Mouse (Mus musculus): ENCODE data around the gene Strip1.
A peak's percentile ranks its signal among the peaks of the same experiment; 100 is the strongest.

The Strip1 gene

DNA sequence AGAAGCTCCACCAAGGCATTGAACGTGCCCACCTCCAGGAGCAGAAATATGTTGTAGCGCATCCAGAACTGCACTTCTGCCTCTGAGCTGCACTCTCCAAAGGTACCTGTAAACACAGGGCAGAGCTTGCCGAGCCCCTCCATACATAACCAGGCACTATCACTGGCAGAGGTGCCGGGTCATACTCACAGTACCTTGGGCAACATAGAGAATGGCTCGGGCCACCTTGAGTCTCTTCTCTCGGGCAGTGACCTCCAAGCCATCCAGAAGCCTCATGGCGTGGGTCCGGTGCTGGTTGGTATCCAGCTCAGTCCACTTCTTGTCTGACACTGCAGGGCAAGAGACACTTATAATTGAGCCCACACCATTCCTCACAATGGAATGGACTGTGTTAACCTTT is 4.7 kb downstream of the Strip1 start:
- no peak for DNase-seq

DNA sequence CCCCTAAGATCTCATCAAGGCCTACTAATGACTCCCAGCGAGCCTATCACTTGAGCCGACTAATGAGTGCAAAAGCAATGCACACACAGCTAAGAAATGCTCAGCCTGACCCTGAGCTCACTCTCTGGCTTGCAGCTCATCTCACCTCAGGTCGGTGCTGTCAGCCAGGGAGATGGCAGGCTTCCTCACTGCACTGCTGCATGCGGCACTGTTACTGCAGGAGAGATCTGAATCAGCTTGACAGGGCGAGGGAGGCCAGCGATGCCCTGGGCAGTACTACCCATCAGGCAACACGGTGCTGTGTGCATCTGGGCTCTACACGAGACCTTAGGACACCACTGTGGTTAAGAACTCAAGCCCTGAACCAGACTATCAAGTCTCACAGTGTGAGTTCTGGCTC is 6.0 kb downstream of the Strip1 start:
- no peak for DNase-seq

DNA sequence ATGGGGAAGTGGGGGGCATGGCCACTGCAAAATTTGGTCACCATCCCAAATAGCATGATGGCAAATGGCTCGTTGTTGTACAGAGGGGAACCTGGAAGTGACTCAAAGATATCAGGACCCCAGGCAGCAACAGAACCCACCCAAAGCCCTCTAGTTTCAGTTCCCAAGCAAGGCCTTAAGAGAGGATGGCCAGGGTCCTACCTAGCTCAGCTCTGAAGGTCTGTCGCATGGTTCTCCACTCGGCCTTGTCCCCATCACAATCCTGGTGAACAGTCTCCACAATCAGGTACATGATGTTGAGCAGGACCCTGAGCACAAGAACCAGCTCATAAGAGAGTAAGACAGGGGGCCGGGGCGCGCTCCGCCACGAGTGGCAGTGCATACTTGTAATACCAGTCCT is 7.1 kb downstream of the Strip1 start:
- DNase-seq = no peak

DNA sequence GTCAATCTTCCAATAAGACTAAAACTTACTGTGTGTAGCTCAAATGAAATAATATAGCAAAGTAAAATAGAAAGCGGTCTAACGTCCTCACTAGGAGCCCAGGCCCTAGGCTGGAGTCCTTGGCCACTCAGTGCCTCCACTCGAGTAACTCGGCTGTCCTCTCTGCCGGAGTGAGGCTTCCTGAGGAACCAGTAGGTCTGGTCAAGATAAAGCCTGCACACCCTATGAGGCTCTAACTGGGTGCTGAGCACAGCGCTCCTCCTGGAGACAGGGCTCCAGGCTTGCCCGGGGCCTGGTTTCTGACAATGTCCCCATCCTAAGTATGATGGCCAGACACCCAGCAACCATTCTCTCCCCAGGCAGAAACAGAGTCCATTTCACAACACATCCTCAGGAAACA is 9.0 kb downstream of the Strip1 start:
- no peak for DNase-seq

DNA sequence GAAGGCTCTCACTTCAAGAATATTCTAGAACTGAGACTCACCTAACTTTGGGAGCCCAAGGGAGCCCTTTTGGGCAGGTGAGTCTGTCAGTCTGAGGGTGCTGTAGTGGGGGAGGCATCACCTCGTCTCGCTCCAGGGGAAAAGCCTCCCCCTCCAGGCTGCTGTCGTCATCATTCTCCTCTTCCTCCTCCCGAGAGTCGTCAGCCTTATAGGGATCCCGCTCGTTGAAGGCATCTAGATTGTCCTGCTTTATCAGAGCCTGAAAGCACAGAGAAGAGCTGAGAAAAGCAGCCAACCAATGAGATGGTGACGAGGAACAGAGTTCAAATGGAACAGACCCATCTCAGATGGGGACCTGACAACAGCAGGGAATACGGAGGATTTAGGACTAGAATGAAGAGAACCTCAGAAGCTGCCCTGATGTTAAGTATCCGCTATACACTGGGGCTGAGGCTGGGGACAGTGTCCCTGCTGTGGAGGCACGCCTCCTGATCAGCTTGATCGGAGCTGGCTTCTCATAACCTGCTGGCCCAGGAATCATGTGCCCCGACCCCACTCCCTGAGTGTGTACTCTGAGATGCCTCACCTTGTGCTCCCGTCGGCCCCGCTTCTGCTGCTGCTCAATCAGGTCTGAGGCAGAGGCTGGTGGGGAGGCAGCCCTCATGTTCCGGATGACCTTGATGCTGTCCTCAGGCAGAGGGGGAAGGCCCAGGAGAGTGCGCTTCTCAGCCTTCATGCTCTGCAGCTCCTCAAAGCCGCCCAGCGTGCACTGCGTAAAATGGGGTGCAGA is 10.0 kb downstream of the Strip1 start:
- no peak for DNase-seq

DNA sequence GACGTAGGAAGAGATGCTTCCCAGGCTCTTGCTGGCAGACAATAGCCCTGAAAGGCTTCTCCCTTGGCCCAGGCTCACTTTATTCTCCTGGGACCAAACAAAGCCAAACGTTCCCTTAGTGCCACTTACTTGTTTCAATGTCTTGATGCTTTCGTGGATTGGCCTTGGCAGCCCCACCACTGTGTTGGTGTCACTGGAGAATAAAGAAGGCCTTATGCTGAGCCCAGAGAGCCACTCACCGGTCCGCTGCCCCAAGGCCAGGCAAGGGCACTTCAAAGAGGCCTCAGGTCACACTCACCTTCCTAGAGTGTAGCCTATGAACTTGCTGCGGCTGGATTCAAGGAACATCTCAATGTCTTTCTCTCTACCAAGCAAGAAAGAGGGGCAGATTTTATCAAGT is 11.6 kb downstream of the Strip1 start:
- no peak for DNase-seq

DNA sequence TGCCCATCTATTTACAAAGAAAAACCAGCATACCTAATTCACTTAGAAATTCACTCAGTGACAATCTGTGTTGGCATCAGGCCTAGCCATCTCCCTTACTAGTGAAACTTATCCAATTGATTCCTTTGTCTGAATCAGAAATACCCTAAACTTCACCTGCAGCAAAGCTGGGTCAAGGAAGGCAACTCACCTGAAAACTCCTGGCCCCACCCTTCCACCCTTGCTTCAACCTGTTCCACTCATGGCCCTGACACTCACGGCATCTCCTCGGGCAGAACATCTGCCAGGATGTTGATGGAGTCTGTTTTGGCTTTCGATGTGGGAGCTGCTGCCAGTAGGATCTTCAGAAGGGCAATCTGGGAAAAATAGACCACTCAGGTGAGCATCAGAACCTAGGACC is 13.7 kb downstream of the Strip1 start:
- DNase-seq = no peak

DNA sequence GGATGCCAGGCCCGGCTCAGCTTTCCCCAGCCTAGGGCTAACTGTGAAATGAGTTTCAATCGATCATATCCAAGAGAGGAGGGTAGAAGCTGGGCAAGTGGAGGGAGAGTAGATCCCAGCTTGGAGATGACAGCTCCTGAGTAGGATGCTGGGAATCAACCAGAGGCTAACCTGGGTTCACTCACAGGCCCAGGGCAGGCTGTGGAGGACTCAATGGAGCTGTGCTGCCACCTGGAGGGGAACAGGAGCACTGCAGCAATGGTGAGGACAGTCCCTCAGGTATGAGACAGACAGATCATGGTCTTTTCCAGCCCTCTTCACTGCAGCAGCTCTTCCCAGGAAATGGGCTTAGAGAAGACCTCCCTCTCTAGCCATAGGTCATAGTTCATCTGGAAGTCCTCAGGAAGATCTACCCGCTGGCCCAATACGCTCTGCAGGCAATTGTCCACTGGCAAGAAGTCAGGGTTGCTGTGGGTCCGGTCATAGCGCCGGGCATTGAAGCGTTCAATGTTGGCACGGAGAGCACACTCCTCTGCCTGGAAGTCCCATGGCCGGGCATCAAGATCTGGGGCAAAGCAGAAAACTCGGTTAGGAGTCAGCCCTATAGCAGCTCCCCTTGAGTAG is 18.5 kb downstream of the Strip1 start:
- peak; percentile 69 for DNase-seq

DNA sequence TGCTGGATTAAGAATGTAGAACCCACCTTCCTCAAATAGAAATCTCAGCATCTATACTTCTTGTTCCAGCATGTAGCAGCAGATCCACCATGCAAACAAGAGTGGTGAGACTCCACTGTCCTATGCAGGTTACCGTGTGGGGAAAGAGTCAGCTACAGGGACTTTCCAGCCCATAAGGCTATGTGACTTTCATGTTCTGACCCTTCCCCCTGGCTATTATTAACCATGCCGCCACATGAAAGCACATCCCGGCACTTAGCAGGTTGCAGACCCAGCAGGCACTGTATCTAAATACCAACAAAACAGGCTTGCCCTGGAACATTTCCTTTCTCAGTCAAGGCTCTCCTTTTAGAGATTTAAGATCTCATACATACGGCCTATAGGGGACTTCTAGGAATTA is 20.1 kb downstream of the Strip1 start:
- no peak for DNase-seq

DNA sequence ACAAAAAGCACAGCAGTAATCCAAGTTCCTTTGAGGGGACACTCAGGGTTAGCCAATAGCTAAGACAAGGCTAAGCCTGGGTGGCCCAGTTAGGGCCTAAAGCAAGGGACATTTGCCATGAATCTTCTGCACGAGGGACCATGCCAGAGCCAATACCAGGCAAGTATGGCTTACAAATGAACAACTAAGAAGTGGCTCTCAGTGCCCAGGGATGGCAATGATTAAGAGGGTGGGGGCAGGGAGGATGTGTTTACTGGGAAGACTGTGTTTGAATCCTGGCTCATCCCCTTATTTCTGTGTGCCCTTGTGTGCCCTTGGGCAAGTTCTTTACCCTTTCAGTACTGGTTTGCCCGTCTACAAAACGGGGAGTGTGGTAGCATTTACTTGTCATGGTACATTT is 22.1 kb downstream of the Strip1 start:
- no peak for DNase-seq

DNA sequence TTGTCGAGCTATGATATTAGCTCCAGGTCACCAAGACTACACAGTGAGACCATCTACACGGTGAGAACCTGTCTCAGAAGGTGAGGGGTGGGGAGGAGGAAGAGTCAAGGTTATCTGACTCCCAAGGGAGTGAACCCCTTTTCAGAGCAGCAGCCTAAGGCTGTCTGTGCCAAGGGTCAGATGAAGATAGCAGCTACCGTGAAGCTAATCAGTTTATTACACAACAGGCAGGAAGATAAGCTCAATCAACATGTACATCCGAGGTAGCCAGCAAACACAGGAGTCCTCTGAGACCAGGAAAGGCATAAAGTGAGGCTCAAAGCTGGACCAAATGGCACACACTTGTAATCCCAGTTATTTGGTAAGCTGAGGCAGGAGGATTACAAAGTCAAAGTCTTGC is 22.7 kb downstream of the Strip1 start:
- DNase-seq = no peak

DNA sequence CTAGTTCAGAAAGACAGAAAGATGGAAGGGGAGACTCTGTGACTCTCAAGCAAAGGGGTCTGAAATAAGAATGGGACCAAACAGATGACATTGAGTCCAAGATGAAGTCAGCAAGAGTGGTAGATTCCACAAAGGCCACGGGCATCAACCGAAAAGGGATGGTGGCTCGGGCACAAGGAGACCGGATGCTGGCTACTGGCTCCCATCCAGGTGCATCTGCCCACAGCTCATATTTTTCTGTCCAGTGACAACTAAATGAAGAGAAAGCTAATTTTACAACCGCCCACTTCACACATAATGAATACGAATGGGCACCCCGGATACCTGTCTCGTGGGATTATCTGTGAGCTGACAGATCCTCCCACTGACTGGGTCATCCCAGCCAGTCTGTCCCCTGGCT is 24.3 kb downstream of the Strip1 start:
- DNase-seq = no peak

DNA sequence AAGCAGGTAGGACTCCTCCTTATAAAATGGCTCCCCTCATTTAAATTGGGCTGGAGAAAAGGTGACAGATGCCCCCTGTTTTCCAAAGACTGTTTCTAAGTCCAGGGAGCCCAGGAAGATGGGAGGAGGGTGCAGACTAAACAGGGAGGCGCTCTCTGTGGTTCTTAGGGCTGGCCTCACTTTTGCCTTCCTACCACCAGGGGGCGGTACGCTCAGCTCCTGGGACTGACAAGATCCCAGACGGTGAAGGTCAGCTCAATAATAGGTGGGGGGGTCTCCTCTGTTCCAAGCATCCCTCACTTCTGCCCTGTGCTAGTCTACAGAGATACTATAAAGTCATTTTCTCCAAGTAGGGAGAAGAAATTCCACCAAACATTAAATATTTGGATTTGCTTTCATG is 26.2 kb downstream of the Strip1 start:
- DNase-seq = peak; percentile 73

DNA sequence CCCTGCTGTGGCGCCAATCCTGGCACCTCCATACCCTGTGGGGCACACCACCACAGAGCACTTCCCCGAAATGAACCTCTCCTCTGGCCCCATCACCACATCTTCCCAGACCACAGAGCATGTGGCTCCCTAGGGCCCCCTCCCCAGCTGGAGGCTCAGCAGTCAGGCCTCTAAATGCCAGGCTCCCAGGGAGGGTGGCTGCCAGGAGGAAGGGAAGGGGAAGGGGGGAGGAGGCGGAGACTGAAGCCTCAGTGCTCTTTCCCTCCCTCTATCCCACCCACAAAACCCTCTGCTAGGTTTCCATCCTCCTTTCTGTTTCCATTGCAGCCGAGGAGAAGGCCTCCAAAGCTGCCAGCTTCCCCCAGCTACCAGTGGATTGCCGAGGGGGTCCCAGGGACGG is 31.4 kb downstream of the Strip1 start:
- DNase-seq = no peak

DNA sequence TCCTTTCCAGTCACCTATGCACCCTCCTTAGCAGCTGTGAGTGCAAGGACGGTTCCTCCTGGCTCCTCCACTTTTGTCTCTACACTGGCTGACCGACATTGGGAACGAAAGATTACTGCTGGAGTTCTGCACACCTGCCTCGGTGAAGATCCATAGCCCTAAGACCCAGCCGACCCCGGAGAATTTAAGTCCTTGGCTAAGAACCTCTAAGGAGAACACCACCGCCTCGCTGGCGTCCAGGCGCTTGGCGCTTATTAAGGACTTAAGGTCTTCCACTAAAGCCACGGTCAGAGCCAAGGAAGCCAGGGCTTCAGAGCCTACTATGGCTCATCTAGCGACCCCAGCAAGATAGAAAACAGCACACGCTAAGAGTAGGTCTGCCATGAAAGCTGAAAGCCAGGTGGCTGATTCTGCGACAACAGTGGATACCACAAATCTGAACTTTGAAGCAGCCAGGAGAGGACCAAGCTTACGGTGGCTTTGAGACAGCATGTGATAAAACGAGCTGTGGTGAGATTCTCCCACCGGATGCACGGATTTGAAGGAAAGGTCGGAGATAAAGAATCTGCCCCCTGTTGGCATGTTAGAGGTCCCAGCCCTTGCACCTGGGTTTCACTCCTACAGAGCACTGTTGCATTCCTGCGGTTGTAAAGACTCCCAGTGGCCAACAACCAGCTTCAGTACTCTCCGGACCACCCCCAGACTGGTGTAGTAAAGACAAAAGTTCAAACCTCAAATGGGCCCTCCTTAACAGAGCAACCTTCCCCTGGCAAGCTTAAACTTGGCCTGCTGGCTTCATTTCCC is 33.7 kb downstream of the Strip1 start:
- no peak for DNase-seq

DNA sequence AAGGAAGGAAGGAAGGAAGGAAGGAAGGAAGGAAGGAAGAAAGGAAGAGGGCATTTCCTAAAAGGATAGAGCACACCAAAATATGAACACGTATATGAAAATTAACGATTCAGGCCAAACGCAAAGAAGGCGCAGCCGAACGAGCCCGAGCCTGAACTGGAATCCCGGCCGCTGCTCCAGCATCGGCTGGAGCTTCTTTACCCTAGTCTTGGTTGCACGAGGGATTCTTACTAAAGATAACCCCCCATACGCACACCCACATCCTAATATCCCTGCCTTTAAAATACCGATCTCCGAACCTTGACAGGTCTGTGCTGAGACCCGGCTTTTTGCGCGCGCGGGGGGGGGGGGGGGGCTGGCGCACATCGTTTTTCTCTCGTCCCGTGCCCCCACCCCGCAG is 34.4 kb downstream of the Strip1 start:
- no peak for DNase-seq

DNA sequence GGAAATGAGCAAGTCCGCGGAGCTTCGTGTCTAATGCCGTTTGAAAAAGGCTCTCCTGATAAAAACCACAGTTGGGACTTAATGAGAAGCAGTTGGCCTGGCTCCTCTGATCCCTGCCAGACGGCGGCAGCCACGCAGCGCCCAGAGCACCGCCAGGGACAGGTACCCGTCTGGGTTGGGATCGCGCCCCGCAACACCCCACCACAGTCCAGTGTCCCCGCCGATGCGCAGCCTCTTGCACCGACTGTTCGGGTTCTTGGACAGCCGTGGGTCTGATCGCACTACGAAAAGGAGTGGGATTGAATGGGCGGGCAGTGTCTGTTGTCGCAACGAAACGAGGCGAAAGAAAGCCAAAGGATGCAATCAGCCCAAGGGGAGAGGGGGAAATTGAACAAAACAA is 34.9 kb downstream of the Strip1 start:
- DNase-seq = no peak

DNA sequence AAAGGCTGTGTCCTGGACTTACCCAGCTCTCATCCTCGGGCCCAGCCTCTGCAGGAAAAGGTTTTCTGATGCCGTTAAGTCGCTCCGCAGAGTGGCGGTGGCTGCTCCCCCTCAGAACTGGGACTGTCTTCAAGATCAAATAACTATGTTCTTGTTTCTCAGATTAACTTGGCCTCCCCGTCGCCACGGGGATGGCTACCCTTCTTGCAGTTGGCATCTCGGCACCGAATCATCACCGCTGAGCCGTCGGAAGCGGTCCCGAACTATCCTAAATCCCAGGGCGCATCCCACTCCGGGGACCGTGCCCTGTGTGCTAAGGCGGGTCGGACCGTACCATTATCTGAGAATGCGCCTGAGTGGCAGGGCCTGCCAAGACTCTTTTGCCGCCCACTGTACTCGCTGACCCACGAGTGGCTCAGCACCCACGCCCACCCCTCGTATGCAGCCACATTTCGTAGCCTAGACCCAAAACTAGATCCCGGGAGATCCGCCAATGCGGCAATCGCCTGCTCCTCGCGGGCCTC is 35.5 kb downstream of the Strip1 start:
- DNase-seq = no peak

DNA sequence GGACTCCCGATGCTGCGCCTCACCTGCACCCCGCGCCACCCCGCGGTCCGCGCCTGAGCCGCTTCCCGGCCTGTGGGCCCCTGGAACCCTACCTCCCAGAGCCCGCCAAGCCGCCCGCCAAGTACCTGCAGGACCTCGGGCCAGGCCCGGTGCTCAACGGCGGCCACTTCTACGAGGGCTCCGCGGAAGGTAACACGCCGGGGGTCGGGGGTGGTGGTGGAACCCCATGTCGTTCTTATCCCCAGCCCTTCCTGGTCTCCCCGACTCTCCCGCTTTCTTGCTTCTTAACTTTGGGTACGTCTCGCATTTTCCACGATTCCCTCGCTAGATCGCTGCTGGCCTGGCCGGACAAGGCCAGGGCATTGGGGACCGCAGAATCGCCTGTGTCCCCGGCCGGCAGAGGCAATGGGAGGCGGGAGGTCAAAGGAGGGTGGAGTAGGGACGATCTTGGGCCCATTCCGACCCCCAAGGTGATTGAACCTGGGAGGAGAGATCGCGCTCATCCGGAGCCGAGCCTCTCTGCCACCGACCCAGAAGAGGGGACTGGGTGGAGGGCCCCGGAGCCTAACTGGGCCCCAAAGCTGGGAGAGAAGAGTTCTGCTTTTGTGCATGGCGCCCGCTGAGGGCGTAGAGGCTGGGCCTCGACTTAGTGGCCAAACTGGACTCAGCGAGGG is 36.1 kb downstream of the Strip1 start:
- no peak for DNase-seq

DNA sequence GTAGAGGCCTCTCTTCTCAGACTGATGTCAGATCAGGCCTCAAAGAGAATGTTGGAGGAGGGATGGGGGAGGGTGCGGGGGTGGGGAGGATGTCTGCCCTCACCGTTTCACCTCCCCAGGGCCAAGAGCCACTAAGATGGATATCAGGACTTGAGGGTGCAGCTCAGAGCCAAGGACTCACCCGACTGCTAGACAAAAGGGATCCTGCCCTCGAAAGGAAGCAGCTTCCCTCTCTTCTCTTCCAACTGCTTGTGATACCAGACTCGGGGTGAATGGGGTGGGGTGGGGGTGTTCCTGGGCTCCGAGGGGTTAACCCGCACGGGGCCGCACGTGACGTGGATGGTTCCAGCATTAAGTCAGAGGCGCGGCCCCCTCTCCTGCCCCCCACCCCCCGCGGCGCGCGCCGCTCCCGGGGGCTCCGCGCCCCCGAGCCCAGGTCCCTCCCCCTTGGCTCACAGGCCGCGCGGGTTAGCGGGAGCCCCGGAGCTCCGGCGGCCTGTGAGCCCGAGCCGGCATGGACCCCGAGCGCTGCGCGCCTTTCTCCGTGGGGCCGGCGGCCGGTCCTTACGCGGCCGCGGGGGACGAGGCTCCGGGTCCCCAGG is 36.7 kb downstream of the Strip1 start, which contains the start of gene Alx3:
Gene Alx3, plus strand, starts transcription at position 370 of the 602 bp plus-strand sequence.
- no peak for DNase-seq

DNA sequence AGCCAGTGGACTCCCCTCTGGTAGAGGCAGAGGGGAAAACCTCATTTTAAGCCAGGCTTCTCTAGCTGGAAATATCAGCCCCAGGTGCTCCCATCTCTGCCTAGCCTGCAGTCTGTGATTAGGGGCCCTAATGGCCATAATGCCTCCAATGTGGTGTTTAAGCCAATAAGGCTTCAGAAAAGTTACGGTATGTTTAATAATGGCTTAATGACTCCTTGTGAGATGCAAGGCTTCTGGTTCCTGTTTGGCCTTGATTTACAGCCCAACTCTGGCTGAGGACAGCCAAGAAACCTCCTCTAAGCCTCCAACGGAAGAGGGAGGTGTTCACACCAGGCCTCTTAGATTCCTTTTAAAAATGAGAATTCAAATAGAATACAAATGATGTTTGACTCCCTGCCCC is 37.9 kb downstream of the Strip1 start:
- DNase-seq = no peak

DNA sequence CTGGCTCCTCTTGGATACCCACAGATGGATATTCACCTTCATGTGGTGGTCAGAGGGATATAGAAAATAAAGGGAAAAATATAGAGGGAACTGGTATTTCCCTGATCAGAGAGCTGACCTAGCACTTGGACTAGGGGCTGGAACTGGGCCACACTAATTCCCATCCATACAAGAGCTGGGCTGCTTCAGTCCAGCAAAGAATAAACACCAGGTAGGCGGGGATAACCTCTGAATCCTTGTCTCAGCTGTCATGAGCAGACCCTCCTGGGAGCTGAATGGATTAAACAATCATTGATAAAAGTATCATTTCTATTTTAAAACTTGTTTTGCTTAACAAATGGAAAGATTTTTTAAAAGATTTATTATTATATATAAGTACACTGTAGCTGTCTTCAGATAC is 39.9 kb downstream of the Strip1 start:
- DNase-seq = no peak

DNA sequence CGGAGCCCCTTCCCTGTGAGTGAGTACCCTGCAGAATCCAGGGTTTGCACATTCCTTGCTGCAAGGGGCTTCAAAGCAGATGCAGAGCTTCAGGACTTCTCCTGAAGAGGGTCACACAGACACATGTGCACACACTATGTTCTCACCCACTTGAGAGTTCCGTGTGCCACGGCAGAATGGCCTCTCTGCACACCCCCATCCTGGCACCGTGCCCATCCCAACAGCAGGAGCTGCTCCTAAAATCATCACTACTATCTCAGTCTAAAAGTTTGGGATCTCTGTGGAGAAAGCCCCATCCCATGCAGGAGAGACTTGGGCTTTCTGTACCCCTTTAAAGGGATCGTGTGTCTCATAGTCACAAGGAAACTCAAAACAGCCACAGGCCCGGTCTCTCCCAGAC is 45.0 kb downstream of the Strip1 start:
- no peak for DNase-seq
